Mouse (Mus musculus) CH12.LX (cell line): ENCODE results near the gene Gys2. TPM values are rescaled to one million over a fixed set of nuclear protein-coding genes. Genes with fewer than 3 reads are reported as not detected.

ENCODE experiments used
- DNase-seq: peaks from one replicate; pipeline ENCODE4 v3.0.0-alpha.2; 2013; ENCODE audit errors: extremely low read depth
- H3K27ac ChIP-seq: 2 replicates; pipeline ENCODE4 v1.5.1; 2012; ENCODE audit warnings: low read depth, mild to moderate bottlenecking, control low read depth, moderate library complexity; ENCODE audit not compliant: insufficient read depth
- H3K27me3 ChIP-seq: replicated peaks from 2 replicates; pipeline ENCODE3; 2012; ENCODE audit warnings: inconsistent platforms
- H3K36me3 ChIP-seq, 2 experiments: replicated peaks in 1 of 2; 2 replicates each; pipeline versions ENCODE3 to v1.6.1; 2012; ENCODE audit warnings: inconsistent platforms in 1 of 2, low read length in 1 of 2, mild to moderate bottlenecking in 1 of 2, mixed read lengths in 1 of 2, moderate library complexity in 1 of 2; ENCODE audit not compliant: control insufficient read depth in 1 of 2, insufficient read depth in 1 of 2
- H3K4me1 ChIP-seq, 2 experiments: 2 replicates each; pipeline ENCODE4 v1.6.1; 2012; ENCODE audit warnings: inconsistent platforms in 1 of 2, moderate library complexity in 1 of 2; ENCODE audit not compliant: insufficient read depth in 2 of 2, control insufficient read depth in 1 of 2
- H3K4me2 ChIP-seq: 2 replicates; pipeline ENCODE4 v1.6.1; 2012; ENCODE audit warnings: low read depth, mild to moderate bottlenecking, control low read depth; ENCODE audit not compliant: poor library complexity, insufficient read depth, severe bottlenecking
- H3K4me3 ChIP-seq, 3 experiments: fragments of 150-350 bp in 1 of 3; sonication (generic) in 1 of 3; replicated peaks in 1 of 3; 2 replicates each; pipeline versions ENCODE3 to v1.5.1; 2011 to 2012; ENCODE audit warnings: low read depth in 2 of 3, low read length in 2 of 3, mild to moderate bottlenecking in 2 of 3, moderate library complexity in 2 of 3, control low read depth in 1 of 3, improper control_type of control experiment in 1 of 3, inconsistent platforms in 1 of 3, mixed read lengths in 1 of 3; ENCODE audit not compliant: poor library complexity in 1 of 3
- H3K79me2 ChIP-seq: replicated peaks from 2 replicates; pipeline ENCODE4 v1.6.1; 2012; ENCODE audit warnings: mild to moderate bottlenecking, moderate library complexity; ENCODE audit not compliant: control insufficient read depth, poor library complexity, insufficient read depth, severe bottlenecking; ENCODE audit errors: extremely low read depth
- H3K9ac ChIP-seq: 2 replicates; pipeline ENCODE4 v1.6.1; 2012; ENCODE audit warnings: low read depth, mild to moderate bottlenecking, control low read depth, moderate library complexity; ENCODE audit not compliant: insufficient read depth
- H3K9me3 ChIP-seq: replicated peaks from 2 replicates; pipeline ENCODE3; 2012; ENCODE audit warnings: low read length, inconsistent platforms, mixed read lengths
- CTCF ChIP-seq, 2 experiments: IDR thresholded peaks in 1 of 2; conservative IDR thresholded peaks in 1 of 2; 2 replicates each; pipeline ENCODE4 v1.5.1; 2011 to 2012; ENCODE audit warnings: low read depth in 2 of 2, low read length in 2 of 2, improper control_type of control experiment in 1 of 2, inconsistent platforms in 1 of 2, mild to moderate bottlenecking in 1 of 2, moderate library complexity in 1 of 2
- ELF1 ChIP-seq: IDR thresholded peaks from 2 replicates; pipeline ENCODE4 v1.6.1; 2014; ENCODE audit warnings: low read depth, mild to moderate bottlenecking, inconsistent platforms, low read length, improper control_type of control experiment
- ETS1 ChIP-seq: conservative IDR thresholded peaks from 2 replicates; pipeline ENCODE4 v1.6.1; 2012; ENCODE audit warnings: low read depth, mild to moderate bottlenecking, inconsistent platforms, low read length, improper control_type of control experiment, moderate library complexity
- GABPA ChIP-seq: IDR thresholded peaks from 2 replicates; pipeline ENCODE4 v1.6.1; 2012; ENCODE audit warnings: low read depth, low read length, improper control_type of control experiment, inconsistent platforms; ENCODE audit not compliant: insufficient replicate concordance
- IRF4 ChIP-seq: IDR thresholded peaks from 2 replicates; pipeline ENCODE4 v1.6.1; 2014; ENCODE audit warnings: low read depth, mild to moderate bottlenecking, inconsistent platforms, low read length, improper control_type of control experiment
- JUND ChIP-seq: conservative IDR thresholded peaks from 2 replicates; pipeline ENCODE4 v1.6.1; 2011; ENCODE audit warnings: low read depth, low read length, improper control_type of control experiment
- MAX ChIP-seq: IDR thresholded peaks from 2 replicates; pipeline ENCODE4 v1.6.1; 2011; ENCODE audit warnings: low read length, improper control_type of control experiment
- MXI1 ChIP-seq: IDR thresholded peaks from 2 replicates; pipeline ENCODE4 v1.6.1; 2011; ENCODE audit warnings: mild to moderate bottlenecking, low read depth, low read length, improper control_type of control experiment
- NELFE ChIP-seq: IDR thresholded peaks from 2 replicates; pipeline ENCODE4 v1.6.1; 2011; ENCODE audit warnings: low read depth, low read length, improper control_type of control experiment
- NRF1 ChIP-seq: IDR thresholded peaks from 2 replicates; pipeline ENCODE4 v1.6.1; 2014; ENCODE audit warnings: low read depth, mild to moderate bottlenecking, inconsistent platforms, low read length, improper control_type of control experiment, moderate library complexity
- POLR2AphosphoS2 ChIP-seq: IDR thresholded peaks from 2 replicates; pipeline ENCODE4 v1.6.1; 2011; ENCODE audit warnings: low read depth, low read length, improper control_type of control experiment
- SIN3A ChIP-seq: IDR thresholded peaks from 2 replicates; pipeline ENCODE4 v1.6.1; 2012; ENCODE audit warnings: low read length, improper control_type of control experiment, inconsistent platforms
- TCF12 ChIP-seq: IDR thresholded peaks from 2 replicates; pipeline ENCODE4 v1.6.1; 2014; ENCODE audit warnings: low read depth, mild to moderate bottlenecking, inconsistent platforms, low read length, improper control_type of control experiment
- USF2 ChIP-seq: conservative IDR thresholded peaks from 2 replicates; pipeline ENCODE4 v1.6.1; 2011; ENCODE audit warnings: low read depth, low read length, improper control_type of control experiment
- ZC3H11A ChIP-seq: IDR thresholded peaks from 2 replicates; pipeline ENCODE4 v1.6.1; 2012; ENCODE audit warnings: low read depth, mild to moderate bottlenecking, inconsistent platforms, low read length, improper control_type of control experiment
- dilution Hi-C: fragments of 300-500 bp; cut with MboI; formaldehyde crosslinking; loops from 2 replicates; pipeline ENCODE4 v1.14.3; 2020; ENCODE audit warnings: low sequenced_read_pairs; ENCODE audit not compliant: extremely low pct_unique_long_range_greater_than_20kb, extremely low pct_ligation_motif_present
- in situ Hi-C: fragments of 300-500 bp; cut with MboI; formaldehyde crosslinking; loops from 3 replicates; pipeline ENCODE4 v1.14.3; 2019; ENCODE audit warnings: low sequenced_read_pairs, low pct_ligation_motif_present, low pct_unique_long_range_greater_than_20kb, mixed read lengths
- polyA plus RNA-seq: library from polyadenylated mRNA; unstranded; fragments of >175 nt; gene quantifications from 2 replicates; pipeline ENCODE4 v1.2.1, GENCODE M21; 2012; ENCODE audit warnings: low read depth; ENCODE audit not compliant: insufficient read length
- total RNA-seq, 2 experiments: library from RNA; depleted of rRNA; stranded (reverse); fragments of 300-350 nt in 1 of 2; fragments of >200 nt in 1 of 2; gene quantifications; 2 replicates each; pipeline ENCODE4 v1.2.3; 2012 to 2014

Gys2 gene
- total and polyA plus RNA-seq, 3 experiments: not detected

- no peak for DNase-seq
- peaks cover 11 to 45% of the 10 kb centered on the region in 2 experiments for H3K4me1 ChIP-seq
- no peak overlapping the region for H3K4me3 ChIP-seq
- H3K27me3 ChIP-seq: no peaks in the 10 kb centered on the region
- peaks cover 74% of the 10 kb centered on the region for H3K79me2 ChIP-seq
- no peaks in the 10 kb centered on the region for H3K9me3 ChIP-seq
- dilution Hi-C loops (no loop called here), in situ Hi-C loops (no loop called here)
- peaks cover 13 to 48% of the 10 kb centered on the region in 2 experiments for H3K36me3 ChIP-seq
- no peak for TF ChIP-seq MXI1
- TF ChIP-seq ELF1: no peak
- no peak for TF ChIP-seq IRF4
- TF ChIP-seq USF2: no peak
- TF ChIP-seq NRF1: no peak
- no peak for TF ChIP-seq GABPA
- no peak for TF ChIP-seq MAX
- TF ChIP-seq SIN3A: no peak
- no peak for TF ChIP-seq ZC3H11A
- TF ChIP-seq POLR2AphosphoS2: no peak
- TF ChIP-seq NELFE: no peak
- H3K27ac ChIP-seq: no peak overlapping the region
- H3K9ac ChIP-seq: no peak overlapping the region
- peak overlapping the region; percentile 43; the same call in 1 of the 2 replicates for H3K4me2 ChIP-seq
These were observed 83.8 kb downstream of the Gys2 start for GRCm38 (mm10) chr6:142389101-142389500.

- Histone ChIP-seq H3K27me3 (no peaks in the 10 kb centered on the region), H3K27ac (no peak overlapping the region), H3K4me3 (peak overlapping the region; percentile 87 to 97 (median 97)), H3K9ac (peak overlapping the region; percentile 77), H3K4me1 (peaks cover 11 to 45% of the 10 kb centered on the region in 2 experiments), H3K4me2 (peak overlapping the region; percentile 98), H3K79me2 (peaks cover 64% of the 10 kb centered on the region), H3K9me3 (no peaks in the 10 kb centered on the region), H3K36me3 (peaks cover 5 to 45% of the 10 kb centered on the region in 2 experiments)
- in situ Hi-C loops (no loop called here), dilution Hi-C loops (no loop called here)
- TF ChIP-seq SIN3A (no peak), CTCF (conservative IDR thresholded peaks at IDR 0.05 in 1 of 2, IDR thresholded peaks at IDR 0.05 in 1 of 2; ENCODE audit: low read depth in 2 of 2, low read length in 2 of 2) (no peak), TCF12 (no peak), GABPA (no peak), ETS1 (no peak), JUND (no peak)
- DNase-seq: no peak
These were observed 85.1 kb downstream of the Gys2 start for GRCm38 (mm10) chr6:142387755-142388271.
